Mouse (Mus musculus) 416B (cell line): ENCODE results near the gene Lrrc3c.
A peak's percentile ranks its signal among the peaks of the same experiment; 100 is the strongest.
"Not testable (repeated sequence)": the region's sequence is repeated elsewhere in the genome, so short reads cannot be mapped to it uniquely, and the experiment has no call there.

Experiments
- DNase-seq: peaks from one replicate; pipeline ENCODE4 v3.0.0; 2011; ENCODE audit warnings: low read depth

Gene Lrrc3c

DNA sequence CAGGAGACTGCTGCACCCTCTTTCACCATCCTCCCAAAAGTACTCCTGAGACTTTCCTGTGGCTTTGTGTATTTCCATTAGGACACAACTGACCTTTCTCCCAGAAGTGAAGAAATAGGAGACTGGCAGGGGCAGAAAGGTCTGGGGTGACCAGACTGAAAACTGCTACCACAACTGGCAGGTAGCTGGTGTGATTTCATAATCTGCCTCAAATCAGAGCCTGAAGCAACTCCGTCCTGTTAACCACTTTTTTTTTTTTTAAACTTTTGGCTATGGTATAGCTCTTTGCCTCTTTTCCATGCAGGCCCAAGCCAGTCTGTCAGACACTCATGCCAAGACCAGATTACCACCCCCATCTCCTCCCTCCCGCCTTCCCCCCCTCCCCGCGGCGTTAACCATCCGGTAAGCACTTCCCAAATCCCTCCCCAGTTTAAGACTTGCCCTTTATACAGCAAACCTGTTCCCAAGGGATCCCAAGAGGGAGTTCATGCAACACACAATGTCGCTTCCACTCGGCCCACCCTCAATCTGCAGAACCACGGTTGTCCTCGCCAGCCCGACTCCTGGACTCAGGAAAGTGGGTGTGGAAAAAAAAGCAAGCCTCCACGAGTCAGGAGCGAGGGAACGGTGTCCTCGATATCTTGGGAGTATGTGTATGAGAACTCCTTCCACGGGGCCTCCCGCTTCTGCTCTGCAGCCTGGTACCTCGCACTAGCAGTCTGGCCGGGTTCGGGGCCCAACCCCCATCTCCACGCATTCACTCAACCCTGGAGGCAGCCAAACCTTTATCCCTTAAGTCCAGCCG is 11.8 kb upstream of the Lrrc3c start:
- peak; percentile 29 for DNase-seq

- peak; percentile 97 for DNase-seq
These were observed 11.1 kb upstream of the Lrrc3c start, which contains the start of gene Ormdl3 for GRCm38 (mm10) chr11:98586892-98587563. Ormdl3 (minus strand) TSS chr11:98587368.

- peak; percentile 93 for DNase-seq
These were observed 10.2 kb upstream of the Lrrc3c start for GRCm38 (mm10) chr11:98587684-98588546.

DNA sequence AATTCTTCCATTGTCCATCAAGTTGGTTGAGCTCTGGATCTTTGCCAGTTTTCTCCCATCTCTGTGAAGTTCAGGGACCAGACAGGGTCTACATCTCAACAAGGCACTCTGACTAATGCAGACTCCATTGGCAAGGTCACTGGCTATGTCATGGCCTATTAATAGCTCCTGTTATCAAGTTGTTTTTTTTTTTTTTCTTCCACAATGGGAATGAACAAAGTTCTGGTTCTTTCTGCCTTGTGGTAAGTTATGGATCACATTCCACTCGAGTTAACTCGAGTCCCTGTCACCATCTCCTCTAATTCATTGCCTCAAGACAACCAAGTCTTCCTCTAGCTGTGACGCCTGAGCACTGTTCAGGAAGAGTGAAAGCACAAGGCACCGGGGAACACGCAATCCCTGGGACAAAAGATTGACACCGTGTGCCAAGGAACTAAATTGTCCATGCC is 9.2 kb upstream of the Lrrc3c start:
- peak; percentile 52 for DNase-seq

DNA sequence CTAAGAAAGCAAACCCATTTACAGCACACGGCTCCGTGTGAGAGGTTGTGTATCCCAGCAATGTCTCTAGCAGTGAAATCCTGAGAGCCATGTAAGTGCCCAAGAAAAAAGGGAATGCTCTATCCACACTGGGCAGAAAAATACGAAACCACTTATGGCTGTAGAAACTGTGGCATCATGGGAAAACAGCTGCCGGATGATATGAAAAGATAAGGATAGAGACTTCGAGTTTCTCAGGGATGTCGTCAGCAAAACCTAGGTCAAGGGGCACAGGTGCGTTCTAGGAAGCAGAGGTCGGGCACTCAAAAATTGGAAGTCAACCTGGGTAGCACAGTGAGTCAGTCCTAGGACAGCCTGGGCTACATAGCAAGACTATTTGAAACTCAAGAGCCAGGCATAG is 8.8 kb upstream of the Lrrc3c start:
- DNase-seq: no peak

DNA sequence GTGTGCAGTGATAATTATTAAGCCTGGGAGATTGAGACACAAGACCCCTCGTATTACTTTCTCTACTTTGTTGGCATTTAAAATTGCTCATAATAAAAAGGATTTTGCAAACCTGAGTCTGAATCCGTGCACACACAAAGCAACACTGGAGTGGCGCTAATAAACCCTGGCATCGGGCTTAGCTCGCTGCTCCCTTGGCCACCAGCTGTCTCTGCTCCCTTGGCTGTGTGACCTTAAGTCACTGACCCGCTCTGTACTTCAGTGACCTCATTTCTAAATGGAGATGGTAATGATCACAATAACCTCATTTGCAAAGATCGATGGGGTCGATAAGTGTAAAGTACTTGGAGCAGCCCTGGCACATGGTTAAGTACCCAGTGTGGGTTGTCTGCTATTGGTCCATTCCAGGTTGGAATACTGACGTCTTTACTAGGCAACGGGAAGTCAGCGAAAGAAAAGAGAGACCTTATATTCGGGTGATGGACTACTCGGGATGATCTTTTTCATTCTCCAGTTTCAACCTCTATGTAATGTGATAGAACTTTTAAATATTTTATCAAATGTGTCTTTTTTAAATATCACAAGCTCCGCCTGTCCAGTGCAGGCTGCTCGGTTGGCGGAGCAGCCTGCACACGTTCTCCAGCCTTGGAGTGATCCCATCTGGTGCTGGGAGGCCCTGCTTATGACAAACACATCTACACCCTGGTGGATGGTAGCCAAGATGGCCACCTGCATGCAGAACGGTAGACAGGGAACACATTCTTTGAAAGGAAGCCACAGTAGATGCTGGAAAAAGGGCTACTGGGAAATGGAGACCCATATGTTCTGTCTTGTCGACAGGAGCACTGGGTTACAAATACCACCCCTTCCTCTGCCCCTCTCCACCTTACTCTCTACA is 7.3 kb upstream of the Lrrc3c start:
- no peak for DNase-seq

GRCm38 (mm10) chr11:98595021-98595420 is 3.1 kb upstream of the Lrrc3c start:
- no peak for DNase-seq

GRCm38 (mm10) chr11:98595473-98595872 is 2.6 kb upstream of the Lrrc3c start:
- DNase-seq: no peak

DNA sequence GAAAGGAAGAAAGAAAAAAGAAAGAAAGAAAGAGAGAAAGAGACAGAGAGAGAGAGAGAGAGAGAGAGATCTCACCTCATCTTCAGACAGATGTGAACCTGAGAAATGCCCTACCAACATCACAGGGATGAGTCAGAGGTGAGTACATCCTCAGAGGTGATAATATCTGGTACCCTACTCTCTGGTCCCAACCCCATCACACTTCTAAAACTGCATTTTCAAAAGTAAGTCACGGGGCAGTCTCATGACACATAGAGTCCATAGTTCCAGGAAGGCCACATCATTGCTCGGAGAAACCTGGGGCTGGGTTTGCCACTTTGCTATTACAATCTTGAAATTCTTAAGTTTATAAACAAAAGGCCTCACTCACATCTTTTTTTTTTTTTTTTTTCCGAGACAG is 2.1 kb upstream of the Lrrc3c start:
- no peak for DNase-seq

- DNase-seq: peak; percentile 86
These were observed 728 bp upstream of the Lrrc3c start for GRCm38 (mm10) chr11:98597363-98597762.

- no peak for DNase-seq
These were observed 780 bp downstream of the Lrrc3c start for GRCm38 (mm10) chr11:98598851-98599290.

DNA sequence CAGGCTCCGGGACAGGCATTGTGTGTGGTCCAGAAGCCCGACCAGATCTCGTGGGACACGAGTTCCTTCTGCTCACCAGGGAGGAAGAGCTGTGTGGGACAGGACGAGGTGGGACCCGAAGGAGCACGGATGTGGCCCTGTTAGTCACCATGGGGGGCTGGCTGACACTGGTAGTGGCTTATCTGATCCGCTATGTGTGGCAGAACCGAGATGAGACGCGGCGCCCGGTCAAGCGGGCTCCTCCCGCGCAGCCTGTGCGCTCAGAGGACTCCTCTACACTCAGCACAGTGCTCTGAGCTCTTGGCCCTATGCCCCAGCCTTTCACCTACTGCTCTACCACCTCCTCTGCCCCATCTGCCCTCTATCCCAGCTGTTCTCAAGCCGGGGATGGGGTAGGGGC is 1.2 kb downstream of the Lrrc3c start:
- peak; percentile 45 for DNase-seq

- DNase-seq: no peak
These were observed 4.1 kb downstream of the Lrrc3c start for GRCm38 (mm10) chr11:98602090-98602690.

DNA sequence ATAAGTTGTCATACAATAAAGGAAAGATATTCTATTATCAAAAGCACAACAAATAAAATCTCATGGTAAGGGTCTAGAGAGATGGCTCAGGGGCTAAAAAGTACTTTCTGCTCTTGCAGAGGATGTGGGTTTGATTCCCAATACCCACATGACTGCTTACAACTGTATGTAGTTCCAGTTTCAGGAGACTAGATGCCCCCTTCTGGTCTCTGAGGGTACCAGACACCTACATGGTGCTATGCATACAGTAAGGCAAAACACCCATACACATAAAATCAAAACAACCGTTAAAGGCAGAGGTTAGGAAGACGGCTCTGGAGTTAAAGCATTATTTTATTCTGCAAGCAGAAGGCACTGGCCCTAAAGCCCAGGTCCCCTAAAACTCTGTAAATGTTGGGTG is 5.9 kb downstream of the Lrrc3c start:
- peak; percentile 57 for DNase-seq

- not testable (repeated sequence) for DNase-seq
These were observed 6.8 kb downstream of the Lrrc3c start for GRCm38 (mm10) chr11:98604911-98605310.

GRCm38 (mm10) chr11:98606763-98607162 is 8.7 kb downstream of the Lrrc3c start:
- DNase-seq: peak; percentile 75

DNA sequence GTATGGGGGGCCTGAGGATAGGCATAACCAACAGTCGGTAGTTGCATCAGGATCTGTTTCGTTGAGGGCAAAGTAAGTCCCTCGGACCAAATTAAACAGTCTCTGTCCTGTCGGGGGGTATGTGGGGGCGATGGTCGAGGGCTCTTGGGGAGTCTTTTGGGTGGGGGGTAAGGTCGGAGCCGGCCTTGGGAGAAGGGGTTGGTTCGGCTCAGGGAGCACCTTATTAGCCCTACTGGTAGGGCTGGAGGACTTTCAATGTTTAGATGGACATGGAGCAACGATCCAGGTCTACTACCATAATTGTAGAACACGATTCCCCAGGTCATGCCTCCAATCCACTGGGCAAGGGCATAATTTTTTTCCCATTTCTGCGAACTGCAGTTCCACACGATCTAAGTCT is 22.7 kb downstream of the Lrrc3c start:
- DNase-seq: no peak

DNA sequence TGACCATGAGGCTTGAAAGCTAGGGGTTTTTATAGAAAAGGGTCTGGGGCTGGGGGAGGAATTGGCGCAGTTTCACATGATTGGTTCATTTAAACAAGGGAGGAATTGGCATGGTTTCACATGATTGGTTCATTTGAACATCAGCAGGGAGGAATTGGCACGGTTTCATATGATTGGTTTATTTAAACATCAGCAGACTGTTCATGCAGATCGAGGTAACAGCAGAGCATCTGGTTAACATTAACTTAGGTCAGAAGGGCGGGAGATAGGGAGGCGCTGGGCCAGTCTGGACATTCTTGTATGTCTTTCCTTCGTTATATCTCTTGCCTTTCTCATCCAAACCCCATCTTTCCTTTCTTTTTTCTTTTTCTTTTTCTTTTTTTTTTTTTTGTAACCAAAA is 25.9 kb downstream of the Lrrc3c start:
- DNase-seq: not testable (repeated sequence)

GRCm38 (mm10) chr11:98624381-98624780 is 26.3 kb downstream of the Lrrc3c start:
- not testable (repeated sequence) for DNase-seq

- no peak for DNase-seq
These were observed 27.7 kb downstream of the Lrrc3c start, which contains the start of the genes Gm12355 and Gsdma3 for GRCm38 (mm10) chr11:98625611-98626410. Gm12355 (minus strand) TSS chr11:98625661. Gsdma3 (plus strand) TSS chr11:98626360.
